Mouse (Mus musculus): ENCODE measurements around the gene Acbd5.
"Not testable (repeated sequence)": the region's sequence is repeated elsewhere in the genome, so short reads cannot be mapped to it uniquely, and the experiment has no call there.

The Acbd5 gene

GRCm38 (mm10) chr2:23067552-23068369 lies at the start of gene Acbd5:
Gene Acbd5, plus strand, starts transcription at chr2:23068167.
- DNase-seq (ENCODE audit: low spot score in 2 of 2): peak; percentile 97

- no peak for DNase-seq (ENCODE audit: low spot score in 2 of 2)
These were observed 48.8 kb upstream of the Acbd5 start for GRCm38 (mm10) chr2:23019170-23019569.

GRCm38 (mm10) chr2:23021320-23021719 lies 46.6 kb upstream of the Acbd5 start:
- no peak for DNase-seq (ENCODE audit: low spot score in 2 of 2)

GRCm38 (mm10) chr2:23021721-23022120 lies 46.2 kb upstream of the Acbd5 start:
- DNase-seq (ENCODE audit: low spot score in 2 of 2): no peak

- no peak for DNase-seq (ENCODE audit: low spot score in 2 of 2)
These were observed 44.9 kb upstream of the Acbd5 start for GRCm38 (mm10) chr2:23023023-23023422.

GRCm38 (mm10) chr2:23023714-23024282 lies 44.2 kb upstream of the Acbd5 start:
- DNase-seq (ENCODE audit: low spot score in 2 of 2): no peak

- no peak for DNase-seq (ENCODE audit: low spot score in 2 of 2)
These were observed 41.6 kb upstream of the Acbd5 start for GRCm38 (mm10) chr2:23026379-23026778.

- DNase-seq (ENCODE audit: low spot score in 2 of 2): no peak
These were observed 39.1 kb upstream of the Acbd5 start for GRCm38 (mm10) chr2:23028826-23029225.

- DNase-seq (ENCODE audit: low spot score in 2 of 2): no peak
These were observed 37.3 kb upstream of the Acbd5 start for GRCm38 (mm10) chr2:23030631-23031030.

GRCm38 (mm10) chr2:23034692-23035435 lies 33.1 kb upstream of the Acbd5 start:
- no peak for DNase-seq (ENCODE audit: low spot score in 2 of 2)

- no peak for DNase-seq (ENCODE audit: low spot score in 2 of 2)
These were observed 32.5 kb upstream of the Acbd5 start for GRCm38 (mm10) chr2:23035467-23035866.

- peak; percentile 57 to 62 for DNase-seq (ENCODE audit: low spot score in 2 of 2)
These were observed 28.6 kb upstream of the Acbd5 start for GRCm38 (mm10) chr2:23039082-23040000.

GRCm38 (mm10) chr2:23040001-23040646 lies 27.8 kb upstream of the Acbd5 start, which contains the start of gene Abi1:
Gene Abi1, minus strand, starts transcription at chr2:23040241.
- DNase-seq (ENCODE audit: low spot score in 2 of 2): peak; percentile 95 to 97

GRCm38 (mm10) chr2:23040690-23041089 lies 27.3 kb upstream of the Acbd5 start:
- DNase-seq (ENCODE audit: low spot score in 2 of 2): not testable (repeated sequence)

- no peak for DNase-seq (ENCODE audit: low spot score in 2 of 2)
These were observed 26.5 kb upstream of the Acbd5 start for GRCm38 (mm10) chr2:23041457-23041856.

- no peak for DNase-seq (ENCODE audit: low spot score in 2 of 2)
These were observed 25.8 kb upstream of the Acbd5 start for GRCm38 (mm10) chr2:23042189-23042588.

- DNase-seq (ENCODE audit: low spot score in 2 of 2): no peak
These were observed 22.3 kb upstream of the Acbd5 start for GRCm38 (mm10) chr2:23045703-23046102.

GRCm38 (mm10) chr2:23048006-23048405 lies 20.0 kb upstream of the Acbd5 start:
- no peak for DNase-seq (ENCODE audit: low spot score in 2 of 2)

- DNase-seq (ENCODE audit: low spot score in 2 of 2): no peak
These were observed 16.1 kb upstream of the Acbd5 start for GRCm38 (mm10) chr2:23051890-23052289.

- DNase-seq (ENCODE audit: low spot score in 2 of 2): no peak
These were observed 15.4 kb upstream of the Acbd5 start for GRCm38 (mm10) chr2:23052523-23052922.

- DNase-seq (ENCODE audit: low spot score in 2 of 2): no peak
These were observed 387 bp downstream of the Acbd5 start for GRCm38 (mm10) chr2:23068370-23068737.
